Mouse (Mus musculus): ENCODE measurements around the gene Unc93a2. TPM values are rescaled to one million over a fixed set of nuclear protein-coding genes. Genes with fewer than 3 reads are reported as not detected.
"Not testable (repeated sequence)": the region's sequence is repeated elsewhere in the genome, so short reads cannot be mapped to it uniquely, and the experiment has no call there.

The Unc93a2 gene
- polyA plus RNA-seq, 1 experiment from 2014 or later = not detected

- H3K36me3 ChIP-seq; H3K4me2 ChIP-seq (replicated peaks); H3K27me3 ChIP-seq; H3K9me3 ChIP-seq; H3K4me3 ChIP-seq; H3K4me1 ChIP-seq; H3K9ac ChIP-seq (replicated peaks); H3K27ac ChIP-seq (replicated peaks); ATAC-seq (ENCODE audit: low FRiP score, low read depth): not testable (repeated sequence)
- no CpG with 5 or more reads among the region's 3 CpGs for WGBS
Observed at GRCm38 (mm10) chr17:7365615-7366014, 19.6 kb downstream of the Unc93a2 start.

GRCm38 (mm10) chr17:7360749-7361465 lies 24.4 kb downstream of the Unc93a2 start:
- H3K36me3 ChIP-seq; H3K27me3 ChIP-seq; H3K9ac ChIP-seq (replicated peaks); H3K27ac ChIP-seq (replicated peaks); H3K4me3 ChIP-seq; H3K9me3 ChIP-seq; ATAC-seq (ENCODE audit: low FRiP score, low read depth); H3K4me1 ChIP-seq; H3K4me2 ChIP-seq (replicated peaks): not testable (repeated sequence)
- 89% methylated on average over 9 of the region's 9 CpGs for WGBS

GRCm38 (mm10) chr17:7359806-7360205 lies 25.5 kb downstream of the Unc93a2 start:
- WGBS = 72% methylated on average over 4 of the region's 4 CpGs

GRCm38 (mm10) chr17:7352596-7352995 lies 32.7 kb downstream of the Unc93a2 start, which contains the start of gene Ttll2:
TSS of gene Ttll2 (minus strand) at chr17:7352696.
- ATAC-seq (ENCODE audit: low FRiP score, low read depth); H3K27ac ChIP-seq (replicated peaks); H3K4me2 ChIP-seq (replicated peaks); H3K27me3 ChIP-seq; H3K4me3 ChIP-seq; H3K36me3 ChIP-seq; H3K9me3 ChIP-seq; H3K4me1 ChIP-seq; H3K9ac ChIP-seq (replicated peaks): not testable (repeated sequence)
- 100% methylated on average over 1 of the region's 1 CpGs for WGBS

More at GRCm38 (mm10) chr17:7359806-7360205, 25.5 kb downstream of the Unc93a2 start:
- H3K9me3 ChIP-seq; H3K27ac ChIP-seq (replicated peaks); H3K9ac ChIP-seq (replicated peaks); H3K4me1 ChIP-seq; H3K36me3 ChIP-seq; H3K4me2 ChIP-seq (replicated peaks); ATAC-seq (ENCODE audit: low FRiP score, low read depth); H3K4me3 ChIP-seq; H3K27me3 ChIP-seq: not testable (repeated sequence)

GRCm38 (mm10) chr17:7348765-7349164 lies 36.5 kb downstream of the Unc93a2 start:
- H3K4me1 ChIP-seq; H3K9ac ChIP-seq (replicated peaks); H3K4me3 ChIP-seq; H3K4me2 ChIP-seq (replicated peaks); H3K27ac ChIP-seq (replicated peaks); H3K9me3 ChIP-seq; H3K36me3 ChIP-seq; ATAC-seq (ENCODE audit: low FRiP score, low read depth); H3K27me3 ChIP-seq: not testable (repeated sequence)
- WGBS = 90% methylated on average over 2 of the region's 3 CpGs

GRCm38 (mm10) chr17:7337381-7337780 lies 47.9 kb downstream of the Unc93a2 start:
- H3K27ac ChIP-seq (replicated peaks); H3K4me3 ChIP-seq; ATAC-seq (ENCODE audit: low FRiP score, low read depth); H3K27me3 ChIP-seq; H3K4me2 ChIP-seq (replicated peaks); H3K9ac ChIP-seq (replicated peaks); H3K36me3 ChIP-seq; H3K4me1 ChIP-seq; H3K9me3 ChIP-seq: not testable (repeated sequence)
- 92% methylated on average over 7 of the region's 9 CpGs for WGBS

- not testable (repeated sequence) for H3K4me2 ChIP-seq (replicated peaks); H3K27me3 ChIP-seq; H3K9me3 ChIP-seq; H3K4me1 ChIP-seq; ATAC-seq (ENCODE audit: low FRiP score, low read depth); H3K9ac ChIP-seq (replicated peaks); H3K4me3 ChIP-seq; H3K27ac ChIP-seq (replicated peaks); H3K36me3 ChIP-seq
- WGBS = 71% methylated on average over 4 of the region's 5 CpGs
Observed at GRCm38 (mm10) chr17:7332745-7333144, 52.5 kb downstream of the Unc93a2 start.

GRCm38 (mm10) chr17:7326415-7326814 lies 58.8 kb downstream of the Unc93a2 start:
- H3K4me1 ChIP-seq; H3K4me2 ChIP-seq (replicated peaks); H3K36me3 ChIP-seq; H3K27me3 ChIP-seq; H3K27ac ChIP-seq (replicated peaks); ATAC-seq (ENCODE audit: low FRiP score, low read depth); H3K9ac ChIP-seq (replicated peaks); H3K9me3 ChIP-seq; H3K4me3 ChIP-seq: not testable (repeated sequence)
- WGBS = 87% methylated on average over 5 of the region's 8 CpGs

- H3K4me1 ChIP-seq; ATAC-seq (ENCODE audit: low FRiP score, low read depth); H3K27ac ChIP-seq (replicated peaks); H3K9me3 ChIP-seq; H3K27me3 ChIP-seq; H3K36me3 ChIP-seq; H3K9ac ChIP-seq (replicated peaks); H3K4me2 ChIP-seq (replicated peaks); H3K4me3 ChIP-seq: not testable (repeated sequence)
- 97% methylated on average over 5 of the region's 5 CpGs for WGBS
Observed at GRCm38 (mm10) chr17:7324346-7324745, 60.9 kb downstream of the Unc93a2 start, which contains the start of gene Tcp10a. TSS of gene Tcp10a (plus strand) at chr17:7324646.

- H3K36me3 ChIP-seq; H3K9ac ChIP-seq (replicated peaks); H3K4me3 ChIP-seq; H3K4me1 ChIP-seq; H3K4me2 ChIP-seq (replicated peaks); H3K27ac ChIP-seq (replicated peaks); H3K27me3 ChIP-seq; ATAC-seq (ENCODE audit: low FRiP score, low read depth); H3K9me3 ChIP-seq: not testable (repeated sequence)
- 90% methylated on average over 6 of the region's 6 CpGs for WGBS
Observed at GRCm38 (mm10) chr17:7319789-7320188, 65.5 kb downstream of the Unc93a2 start.

GRCm38 (mm10) chr17:7315693-7316382 lies 69.4 kb downstream of the Unc93a2 start:
- not testable (repeated sequence) for ATAC-seq (ENCODE audit: low FRiP score, low read depth); H3K9ac ChIP-seq (replicated peaks); H3K4me3 ChIP-seq; H3K9me3 ChIP-seq; H3K27me3 ChIP-seq; H3K4me2 ChIP-seq (replicated peaks); H3K4me1 ChIP-seq; H3K27ac ChIP-seq (replicated peaks); H3K36me3 ChIP-seq
- WGBS = 86% methylated on average over 8 of the region's 8 CpGs
